Mouse (Mus musculus) CH12.LX (cell line): ENCODE results near the gene Col23a1. TPM values are rescaled to one million over a fixed set of nuclear protein-coding genes. Genes with fewer than 3 reads are reported as not detected.
A peak's percentile ranks its signal among the peaks of the same experiment; 100 is the strongest.

Source experiments
- DNase-seq: peaks from one replicate; pipeline ENCODE4 v3.0.0-alpha.2; 2013; ENCODE audit errors: extremely low read depth
- H3K27ac ChIP-seq: 2 replicates; pipeline ENCODE4 v1.5.1; 2012; ENCODE audit warnings: low read depth, mild to moderate bottlenecking, control low read depth, moderate library complexity; ENCODE audit not compliant: insufficient read depth
- H3K27me3 ChIP-seq: replicated peaks from 2 replicates; pipeline ENCODE3; 2012; ENCODE audit warnings: inconsistent platforms
- H3K36me3 ChIP-seq, 2 experiments: replicated peaks in 1 of 2; 2 replicates each; pipeline versions ENCODE3 to v1.6.1; 2012; ENCODE audit warnings: inconsistent platforms in 1 of 2, low read length in 1 of 2, mild to moderate bottlenecking in 1 of 2, mixed read lengths in 1 of 2, moderate library complexity in 1 of 2; ENCODE audit not compliant: control insufficient read depth in 1 of 2, insufficient read depth in 1 of 2
- H3K4me1 ChIP-seq, 2 experiments: 2 replicates each; pipeline ENCODE4 v1.6.1; 2012; ENCODE audit warnings: inconsistent platforms in 1 of 2, moderate library complexity in 1 of 2; ENCODE audit not compliant: insufficient read depth in 2 of 2, control insufficient read depth in 1 of 2
- H3K4me2 ChIP-seq: 2 replicates; pipeline ENCODE4 v1.6.1; 2012; ENCODE audit warnings: low read depth, mild to moderate bottlenecking, control low read depth; ENCODE audit not compliant: poor library complexity, insufficient read depth, severe bottlenecking
- H3K4me3 ChIP-seq, 3 experiments: fragments of 150-350 bp in 1 of 3; sonication (generic) in 1 of 3; replicated peaks in 1 of 3; 2 replicates each; pipeline versions ENCODE3 to v1.5.1; 2011 to 2012; ENCODE audit warnings: low read depth in 2 of 3, low read length in 2 of 3, mild to moderate bottlenecking in 2 of 3, moderate library complexity in 2 of 3, control low read depth in 1 of 3, improper control_type of control experiment in 1 of 3, inconsistent platforms in 1 of 3, mixed read lengths in 1 of 3; ENCODE audit not compliant: poor library complexity in 1 of 3
- H3K79me2 ChIP-seq: replicated peaks from 2 replicates; pipeline ENCODE4 v1.6.1; 2012; ENCODE audit warnings: mild to moderate bottlenecking, moderate library complexity; ENCODE audit not compliant: control insufficient read depth, poor library complexity, insufficient read depth, severe bottlenecking; ENCODE audit errors: extremely low read depth
- H3K9ac ChIP-seq: 2 replicates; pipeline ENCODE4 v1.6.1; 2012; ENCODE audit warnings: low read depth, mild to moderate bottlenecking, control low read depth, moderate library complexity; ENCODE audit not compliant: insufficient read depth
- H3K9me3 ChIP-seq: replicated peaks from 2 replicates; pipeline ENCODE3; 2012; ENCODE audit warnings: low read length, inconsistent platforms, mixed read lengths
- BHLHE40 ChIP-seq: IDR thresholded peaks from 2 replicates; pipeline ENCODE4 v1.6.1; 2011; ENCODE audit warnings: mild to moderate bottlenecking, low read depth, low read length, improper control_type of control experiment
- CHD2 ChIP-seq: IDR thresholded peaks from 2 replicates; pipeline ENCODE4 v1.6.1; 2011; ENCODE audit warnings: low read length, improper control_type of control experiment
- E2F4 ChIP-seq: IDR thresholded peaks from 2 replicates; pipeline ENCODE4 v1.6.1; 2011; ENCODE audit warnings: low read depth, low read length, improper control_type of control experiment; ENCODE audit not compliant: insufficient replicate concordance
- ETS1 ChIP-seq: conservative IDR thresholded peaks from 2 replicates; pipeline ENCODE4 v1.6.1; 2012; ENCODE audit warnings: low read depth, mild to moderate bottlenecking, inconsistent platforms, low read length, improper control_type of control experiment, moderate library complexity
- GABPA ChIP-seq: IDR thresholded peaks from 2 replicates; pipeline ENCODE4 v1.6.1; 2012; ENCODE audit warnings: low read depth, low read length, improper control_type of control experiment, inconsistent platforms; ENCODE audit not compliant: insufficient replicate concordance
- IRF4 ChIP-seq: IDR thresholded peaks from 2 replicates; pipeline ENCODE4 v1.6.1; 2014; ENCODE audit warnings: low read depth, mild to moderate bottlenecking, inconsistent platforms, low read length, improper control_type of control experiment
- JUN ChIP-seq: IDR thresholded peaks from 2 replicates; pipeline ENCODE4 v1.6.1; 2011; ENCODE audit warnings: low read depth, mild to moderate bottlenecking, low read length, improper control_type of control experiment, moderate library complexity; ENCODE audit not compliant: insufficient read depth
- KAT2A ChIP-seq: IDR thresholded peaks from 2 replicates; pipeline ENCODE4 v1.6.1; 2012; ENCODE audit warnings: low read length, improper control_type of control experiment, inconsistent platforms; ENCODE audit not compliant: insufficient replicate concordance
- MAX ChIP-seq: IDR thresholded peaks from 2 replicates; pipeline ENCODE4 v1.6.1; 2011; ENCODE audit warnings: low read length, improper control_type of control experiment
- MXI1 ChIP-seq: IDR thresholded peaks from 2 replicates; pipeline ENCODE4 v1.6.1; 2011; ENCODE audit warnings: mild to moderate bottlenecking, low read depth, low read length, improper control_type of control experiment
- MYC ChIP-seq: IDR thresholded peaks from 2 replicates; pipeline ENCODE4 v1.6.1; 2011; ENCODE audit warnings: low read depth, mild to moderate bottlenecking, improper control_type of control experiment, low read length
- NRF1 ChIP-seq: IDR thresholded peaks from 2 replicates; pipeline ENCODE4 v1.6.1; 2014; ENCODE audit warnings: low read depth, mild to moderate bottlenecking, inconsistent platforms, low read length, improper control_type of control experiment, moderate library complexity
- POLR2A ChIP-seq: IDR thresholded peaks from 2 replicates; pipeline ENCODE4 v1.6.1; 2011; ENCODE audit warnings: low read depth, mild to moderate bottlenecking, improper control_type of control experiment, low read length
- POLR2AphosphoS2 ChIP-seq: IDR thresholded peaks from 2 replicates; pipeline ENCODE4 v1.6.1; 2011; ENCODE audit warnings: low read depth, low read length, improper control_type of control experiment
- RAD21 ChIP-seq: IDR thresholded peaks from 2 replicates; pipeline ENCODE4 v1.6.1; 2011; ENCODE audit warnings: low read depth, mild to moderate bottlenecking, low read length, improper control_type of control experiment, moderate library complexity
- RCOR1 ChIP-seq: conservative IDR thresholded peaks from 2 replicates; pipeline ENCODE4 v1.6.1; 2012; ENCODE audit warnings: low read depth, mild to moderate bottlenecking, inconsistent platforms, low read length, improper control_type of control experiment
- SIN3A ChIP-seq: IDR thresholded peaks from 2 replicates; pipeline ENCODE4 v1.6.1; 2012; ENCODE audit warnings: low read length, improper control_type of control experiment, inconsistent platforms
- TBP ChIP-seq: conservative IDR thresholded peaks from 2 replicates; pipeline ENCODE4 v1.6.1; 2011; ENCODE audit warnings: low read depth, low read length, improper control_type of control experiment
- ZC3H11A ChIP-seq: IDR thresholded peaks from 2 replicates; pipeline ENCODE4 v1.6.1; 2012; ENCODE audit warnings: low read depth, mild to moderate bottlenecking, inconsistent platforms, low read length, improper control_type of control experiment
- ZMIZ1 ChIP-seq: IDR thresholded peaks from 2 replicates; pipeline ENCODE4 v1.6.1; 2012; ENCODE audit warnings: low read depth, mild to moderate bottlenecking, inconsistent platforms, low read length, improper control_type of control experiment
- dilution Hi-C: fragments of 300-500 bp; cut with MboI; formaldehyde crosslinking; loops from 2 replicates; pipeline ENCODE4 v1.14.3; 2020; ENCODE audit warnings: low sequenced_read_pairs; ENCODE audit not compliant: extremely low pct_unique_long_range_greater_than_20kb, extremely low pct_ligation_motif_present
- in situ Hi-C: fragments of 300-500 bp; cut with MboI; formaldehyde crosslinking; loops from 3 replicates; pipeline ENCODE4 v1.14.3; 2019; ENCODE audit warnings: low sequenced_read_pairs, low pct_ligation_motif_present, low pct_unique_long_range_greater_than_20kb, mixed read lengths
- polyA plus RNA-seq: library from polyadenylated mRNA; unstranded; fragments of >175 nt; gene quantifications from 2 replicates; pipeline ENCODE4 v1.2.1, GENCODE M21; 2012; ENCODE audit warnings: low read depth; ENCODE audit not compliant: insufficient read length
- total RNA-seq, 2 experiments: library from RNA; depleted of rRNA; stranded (reverse); fragments of 300-350 nt in 1 of 2; fragments of >200 nt in 1 of 2; gene quantifications; 2 replicates each; pipeline ENCODE4 v1.2.3; 2012 to 2014

The Col23a1 gene
- total and polyA plus RNA-seq, 3 experiments = 0.04 to 0.20 (median 0.08) TPM

DNA sequence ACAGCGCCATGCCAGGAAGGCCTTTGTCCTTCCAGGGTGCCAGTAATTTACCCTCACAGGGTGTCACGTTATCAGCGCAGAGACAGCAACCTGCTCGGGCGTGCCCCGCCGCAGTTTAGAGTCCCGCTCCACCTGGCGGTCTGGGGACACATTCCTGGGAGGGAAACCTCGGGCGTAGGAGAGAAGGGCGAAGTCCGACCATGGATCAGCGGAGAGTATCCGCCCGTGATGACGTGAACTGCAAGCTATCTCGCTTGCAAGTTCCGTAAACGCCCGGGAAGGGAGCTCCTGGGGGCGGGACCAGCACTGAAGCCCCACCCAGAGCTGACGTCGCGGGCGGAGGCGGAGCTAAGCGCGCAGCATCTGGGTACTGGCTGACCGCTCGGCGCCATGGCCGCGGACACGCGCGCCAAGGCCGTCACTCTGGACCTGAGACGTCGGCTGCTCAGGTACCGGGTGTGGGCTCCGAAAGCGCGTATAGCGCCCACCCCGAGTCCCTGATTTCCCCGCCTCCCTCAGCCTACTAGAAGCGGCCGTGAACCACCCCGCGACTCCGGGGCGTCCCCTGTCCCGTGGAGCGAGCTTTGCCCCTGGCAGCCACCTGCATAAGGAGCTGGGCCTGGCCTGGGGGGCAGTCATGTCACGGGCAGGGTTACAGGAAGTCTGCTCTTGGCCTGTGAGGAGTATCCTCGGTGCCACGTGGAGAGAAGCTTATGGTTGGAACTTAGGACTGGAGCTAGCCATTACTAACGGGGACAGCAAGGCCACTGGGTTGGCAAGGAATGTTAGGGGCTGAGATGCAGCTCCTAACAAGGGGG lies 294.9 kb downstream of the Col23a1 start, which contains the start of gene Phykpl (continued):
- TF ChIP-seq GABPA = no peak
- no peak for TF ChIP-seq JUN
- no peak for TF ChIP-seq ETS1
- no peak for TF ChIP-seq ZC3H11A
- 0 out of 2 replicates have a peak, but pooled peaks have one; percentile 37 for TF ChIP-seq RCOR1
- no peak for TF ChIP-seq KAT2A
- peak; percentile 98 for TF ChIP-seq POLR2A
- peak; percentile 80; the same call in 1 of the 2 replicates for TF ChIP-seq POLR2AphosphoS2
- TF ChIP-seq TBP = peak; percentile 64

GRCm38 (mm10) chr11:51585608-51586252 lies 296.0 kb downstream of the Col23a1 start:
- H3K9me3 ChIP-seq = no peaks in the 10 kb centered on the region
- no peak overlapping the region for H3K27ac ChIP-seq
- peaks cover 26 to 50% of the 10 kb centered on the region in 2 experiments for H3K36me3 ChIP-seq
- H3K9ac ChIP-seq = peak overlapping the region; percentile 76
- no peak for TF ChIP-seq NRF1
- peak; percentile 82 for TF ChIP-seq MAX
- TF ChIP-seq MYC = peak; percentile 81
- TF ChIP-seq MXI1 = peak; percentile 29; the same call in 1 of the 2 replicates
- no peak for TF ChIP-seq RAD21
- no peak for TF ChIP-seq TBP
- no peak for TF ChIP-seq SIN3A
- no peak; the same call in none of the 2 replicates for TF ChIP-seq BHLHE40
- no peak for TF ChIP-seq CHD2
- TF ChIP-seq E2F4 = no peak
- 0 out of 2 replicates have a peak, but pooled peaks have one; percentile 44 for TF ChIP-seq ZMIZ1
- no peak for TF ChIP-seq IRF4
- H3K4me3 ChIP-seq = peak overlapping the region; percentile 73 to 85 (median 79)
- no peaks in the 10 kb centered on the region for H3K27me3 ChIP-seq
- no peaks in the 10 kb centered on the region for H3K79me2 ChIP-seq
- dilution Hi-C loops = no loop called here
- H3K4me2 ChIP-seq = peak overlapping the region; percentile 41
- peaks cover 11 to 43% of the 10 kb centered on the region in 2 experiments for H3K4me1 ChIP-seq
- no peak for DNase-seq
- in situ Hi-C loops = no loop called here
